Mouse (Mus musculus) heart, embryonic 15.5 days (tissue): ENCODE data around the gene Sox8. TPM values are rescaled to one million over a fixed set of nuclear protein-coding genes. Genes with fewer than 3 reads are reported as not detected.

Source experiments
- ATAC-seq: fragments of 200-750 bp; cut with Nextera tagmentation; replicated peaks from 2 replicates; pipeline ENCODE4 v1.8.0; 2017; ENCODE audit warnings: low read depth, moderate TSS enrichment; ENCODE audit not compliant: insufficient number of reproducible peaks, insufficient read depth, low FRiP score
- H3K27ac ChIP-seq: fragments of 300-500 bp; sonication (generic); 2 replicates; pipeline ENCODE4 v1.5.1; 2015; ENCODE audit warnings: mild to moderate bottlenecking, inconsistent platforms
- H3K27me3 ChIP-seq: fragments of 300-500 bp; sonication (generic); 2 replicates; pipeline ENCODE4 v1.6.1; 2015; ENCODE audit warnings: inconsistent platforms
- H3K36me3 ChIP-seq: fragments of 300-500 bp; sonication (generic); 2 replicates; pipeline ENCODE4 v1.6.1; 2015; ENCODE audit warnings: mild to moderate bottlenecking, inconsistent platforms
- H3K4me1 ChIP-seq: fragments of 300-500 bp; sonication (generic); replicated peaks from 2 replicates; pipeline ENCODE4 v1.6.1; 2015; ENCODE audit warnings: inconsistent platforms
- H3K4me2 ChIP-seq: fragments of 300-500 bp; sonication (generic); 2 replicates; pipeline ENCODE4 v1.6.1; 2015; ENCODE audit warnings: inconsistent platforms, mild to moderate bottlenecking, moderate library complexity
- H3K4me3 ChIP-seq: fragments of 300-500 bp; sonication (generic); 2 replicates; pipeline ENCODE4 v1.5.1; 2015; ENCODE audit warnings: mild to moderate bottlenecking, inconsistent platforms
- H3K9ac ChIP-seq: fragments of 300-500 bp; sonication (generic); 2 replicates; pipeline ENCODE4 v1.6.1; 2015; ENCODE audit warnings: mild to moderate bottlenecking, inconsistent platforms
- H3K9me3 ChIP-seq: fragments of 300-500 bp; sonication (generic); replicated peaks from 2 replicates; pipeline ENCODE4 v1.6.1; 2016; ENCODE audit warnings: inconsistent platforms
- WGBS: fragments of 180-500 bp; shearing (Covaris S2); methylation state at CpG from one replicate; pipeline ENCODE4 v1.1.7; 2015; ENCODE audit warnings: mixed read lengths; 5-methylcytosine and 5-hydroxymethylcytosine counted together
- polyA plus RNA-seq: library from polyadenylated mRNA; unstranded; fragments of >200 nt; fragmentation: Nextera tagmentation; extraction: Ambion mirVana; gene quantifications from 2 replicates; pipeline ENCODE4 v1.2.1, GENCODE M21; 2015

Sox8 gene
- polyA plus RNA-seq, 1 experiment from 2014 or later = 0.73 TPM

GRCm38 (mm10) chr17:25516315-25516714, 54.2 kb downstream of the Sox8 start:
- Histone ChIP-seq H3K27me3 (peaks cover 9% of the 10 kb centered on the region), H3K36me3 (no peaks in the 10 kb centered on the region), H3K27ac (no peak overlapping the region), H3K4me2 (no peak overlapping the region), H3K9ac (no peak overlapping the region), H3K4me1 (peaks cover 6% of the 10 kb centered on the region; the same call in 1 of the 2 replicates), H3K4me3 (no peak overlapping the region), H3K9me3 (no peaks in the 10 kb centered on the region)
- no peak for ATAC-seq
- WGBS = 14% methylated on average over 5 of the region's 5 CpGs

Other genes with a start within 250 kb of the Sox8 start
- gene Tpsab1, start 225.1 kb downstream of the Sox8 start, polyA plus RNA-seq = 0.20 and 0.29 TPM in 2 replicates
- 8.5 and 9.4 TPM in 2 replicates for gene Tpsb2, start 204.4 kb downstream of the Sox8 start, polyA plus RNA-seq
- 0.20 and 0.89 TPM in 2 replicates for gene Tpsg1, start 201.4 kb downstream of the Sox8 start, polyA plus RNA-seq
- gene Cacna1h, start 136.9 kb downstream of the Sox8 start, polyA plus RNA-seq = 5.5 and 6.5 TPM in 2 replicates
- gene Tekt4, start 116.1 kb downstream of the Sox8 start, polyA plus RNA-seq = 0.41 and 0.45 TPM in 2 replicates
- 0.06 and 0.20 TPM in 2 replicates for gene Sstr5, start 73.4 kb downstream of the Sox8 start, polyA plus RNA-seq
- gene Lmf1, start 8.4 kb upstream of the Sox8 start, polyA plus RNA-seq = 33.0 and 34.7 TPM in 2 replicates
- 1.0 and 2.0 TPM in 2 replicates for gene Gng13, start 146.5 kb upstream of the Sox8 start, polyA plus RNA-seq
- gene Chtf18, start 156.7 kb upstream of the Sox8 start, polyA plus RNA-seq = 11.8 and 17.7 TPM in 2 replicates
- 10.7 and 15.3 TPM in 2 replicates for gene Rpusd1, start 157.0 kb upstream of the Sox8 start, polyA plus RNA-seq
- gene Mslnl, start 165.4 kb upstream of the Sox8 start, polyA plus RNA-seq = 0.13 TPM in 1 of 2 replicates, not detected in the other
- gene Msln, start 183.7 kb upstream of the Sox8 start, polyA plus RNA-seq = 38.7 and 42.7 TPM in 2 replicates
- 31.5 and 32.4 TPM in 2 replicates for gene Narfl, start 203.1 kb upstream of the Sox8 start, polyA plus RNA-seq
- gene Haghl, start 215.0 kb upstream of the Sox8 start, polyA plus RNA-seq = 44.7 and 57.1 TPM in 2 replicates
- gene Ccdc78, start 215.9 kb upstream of the Sox8 start, polyA plus RNA-seq = 0.13 and 0.23 TPM in 2 replicates
- 56.8 and 70.2 TPM in 2 replicates for gene Fam173a, start 222.2 kb upstream of the Sox8 start, polyA plus RNA-seq
- 0.50 TPM in 1 of 2 replicates, not detected in the other for gene AC134908.4, start 225.0 kb upstream of the Sox8 start, polyA plus RNA-seq
- gene Metrn, start 226.4 kb upstream of the Sox8 start, polyA plus RNA-seq = 21.2 and 29.2 TPM in 2 replicates
- 0.78 and 1.2 TPM in 2 replicates for gene Fbxl16, start 238.4 kb upstream of the Sox8 start, polyA plus RNA-seq